Comparison of ENCODE assay signal across 24 mouse cellular contexts in the genomic region with DNA sequence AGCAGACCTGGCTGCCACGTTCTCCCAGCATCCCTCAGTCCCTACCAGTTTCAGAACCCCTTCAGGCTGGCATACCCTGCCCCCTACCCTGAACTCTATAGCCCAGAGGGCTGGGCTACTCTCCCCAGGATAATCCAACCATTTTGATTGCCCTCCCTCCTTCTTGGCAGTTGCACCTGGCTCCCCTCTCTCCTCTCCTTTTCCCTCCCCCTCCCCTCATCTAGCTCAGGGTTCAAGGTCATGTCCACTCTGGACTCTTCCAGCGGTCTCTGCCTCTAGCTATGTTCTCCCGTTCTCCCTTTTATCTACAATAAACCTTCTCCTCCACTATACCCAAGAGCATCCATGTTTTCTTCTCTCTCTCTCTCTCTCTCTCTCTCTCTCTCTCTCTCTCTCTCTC. TPM values are rescaled to one million over a fixed set of nuclear protein-coding genes. Genes with fewer than 3 reads are reported as not detected.
DNase-seq lines count a peak whose midpoint lies in the region; ATAC-seq and TF ChIP-seq lines count a peak whose summit lies in the region.
"Had no signal": no experiment of that assay in that cellular context is flagged by ENCODE, and none has a peak within 500 bp of the region (broad histone marks: within the 10 kb centered on the region; RNA-seq: fewer than 3 reads in every experiment).

No protein-coding gene starts in this region.

- no peaks in the 10 kb centered on the region for H3K9me3 ChIP-seq in hindbrain, embryonic 10.5 days
- no peaks in the 10 kb centered on the region for H3K9me3 ChIP-seq in hindbrain, postnatal 0 days (ENCODE audit: low read length)
- H3K9me3 ChIP-seq in liver, embryonic 13.5 days (replicated peaks): no peaks in the 10 kb centered on the region
- no peaks in the 10 kb centered on the region for H3K9me3 ChIP-seq in liver, embryonic 12.5 days (replicated peaks)
- H3K9me3 ChIP-seq in neural tube, embryonic 15.5 days (replicated peaks): no peaks in the 10 kb centered on the region
- H3K9me3 ChIP-seq: forebrain, embryonic 15.5 days; heart, embryonic 15.5 days; intestine, embryonic 15.5 days; limb, embryonic 12.5 days; megakaryocyte, embryonic 14.5 days had no signal

- ATAC-seq in hindbrain, postnatal 0 days: no peak
- ATAC-seq in liver, embryonic 13.5 days (ENCODE audit: low read depth): no peak
- no peak for ATAC-seq in liver, embryonic 12.5 days
- ATAC-seq in neural tube, embryonic 15.5 days (ENCODE audit: low FRiP score): no peak
- ATAC-seq: forebrain, embryonic 15.5 days; intestine, embryonic 15.5 days; midbrain, embryonic 16.5 days had no signal

- H3K36me3 ChIP-seq in hindbrain, embryonic 10.5 days: no peaks in the 10 kb centered on the region
- H3K36me3 ChIP-seq in hindbrain, postnatal 0 days (ENCODE audit: insufficient read depth, low read length): no peaks in the 10 kb centered on the region
- peaks cover 37% of the 10 kb centered on the region for H3K36me3 ChIP-seq in liver, embryonic 13.5 days
- H3K36me3 ChIP-seq in liver, embryonic 12.5 days: peaks cover 44% of the 10 kb centered on the region
- no peaks in the 10 kb centered on the region for H3K36me3 ChIP-seq in neural tube, embryonic 15.5 days
- H3K36me3 ChIP-seq: forebrain, embryonic 15.5 days; heart, embryonic 15.5 days; intestine, embryonic 15.5 days; limb, embryonic 12.5 days had no signal

- no peak overlapping the region for H3K9ac ChIP-seq in hindbrain, postnatal 0 days (replicated peaks; ENCODE audit: low read length)
- no peak overlapping the region for H3K9ac ChIP-seq in liver, embryonic 13.5 days
- H3K9ac ChIP-seq in liver, embryonic 12.5 days: no peak overlapping the region
- H3K9ac ChIP-seq in neural tube, embryonic 15.5 days (replicated peaks): no peak overlapping the region
- H3K9ac ChIP-seq: forebrain, embryonic 15.5 days; heart, embryonic 15.5 days; hindbrain, embryonic 14.5 days; intestine, embryonic 15.5 days; limb, embryonic 12.5 days had no signal

- intact Hi-C loops in gastrocnemius, adult 2 months (cut with DNase I): no loop called here

- DNase-seq in gastrocnemius, adult 2 months: no peak
- no peak for DNase-seq in gastrocnemius, adult 18-20 months (ENCODE audit: low spot score)
- DNase-seq in hindbrain, embryonic 10.5 days (ENCODE audit: low spot score): no peak
- no peak for DNase-seq in hindbrain, postnatal 0 days (ENCODE audit: low spot score)
- no peak for DNase-seq in liver, embryonic 13.5 days
- DNase-seq: cerebellum, adult 8-10 months; gastrocnemius, postnatal 36 days; layer of hippocampus, adult 9-11 months; lung, adult 2 months; right cerebral cortex, postnatal 14 days; spleen, adult 18-20 months; thymus, postnatal 36 days had no signal

- peaks cover 19% of the 10 kb centered on the region for H3K4me1 ChIP-seq in hindbrain, embryonic 10.5 days (replicated peaks)
- no peaks in the 10 kb centered on the region for H3K4me1 ChIP-seq in hindbrain, postnatal 0 days (ENCODE audit: insufficient read depth, low read length)
- peaks cover 72% of the 10 kb centered on the region for H3K4me1 ChIP-seq in liver, embryonic 13.5 days (replicated peaks)
- H3K4me1 ChIP-seq in liver, embryonic 12.5 days: peaks cover 59% of the 10 kb centered on the region
- peaks cover 4% of the 10 kb centered on the region; the same call in 1 of the 2 replicates for H3K4me1 ChIP-seq in neural tube, embryonic 15.5 days

- no peaks in the 10 kb centered on the region for H3K27me3 ChIP-seq in hindbrain, embryonic 10.5 days (ENCODE audit: insufficient read depth, poor library complexity, severe bottlenecking)
- H3K27me3 ChIP-seq in hindbrain, postnatal 0 days (ENCODE audit: insufficient read depth, low read length): no peaks in the 10 kb centered on the region
- H3K27me3 ChIP-seq in liver, embryonic 13.5 days: no peaks in the 10 kb centered on the region
- H3K27me3 ChIP-seq in liver, embryonic 12.5 days (replicated peaks): no peaks in the 10 kb centered on the region
- no peaks in the 10 kb centered on the region for H3K27me3 ChIP-seq in neural tube, embryonic 15.5 days (replicated peaks)
- H3K27me3 ChIP-seq: CH12.LX; forebrain, embryonic 15.5 days; heart, embryonic 15.5 days; intestine, embryonic 15.5 days; limb, embryonic 12.5 days; megakaryocyte, embryonic 14.5 days had no signal

- H3K4me3 ChIP-seq in gastrocnemius, adult 2 months: no peak overlapping the region; the same call in 1 of the 2 replicates
- H3K4me3 ChIP-seq in hindbrain, embryonic 10.5 days: no peak overlapping the region
- H3K4me3 ChIP-seq in hindbrain, postnatal 0 days (ENCODE audit: low read length): no peak overlapping the region
- H3K4me3 ChIP-seq in liver, embryonic 13.5 days (replicated peaks): no peak overlapping the region
- no peak overlapping the region for H3K4me3 ChIP-seq in liver, embryonic 12.5 days
- H3K4me3 ChIP-seq in neural tube, embryonic 15.5 days (replicated peaks): no peak overlapping the region
- H3K4me3 ChIP-seq: erythroblast, embryonic 14.5 days; forebrain, embryonic 15.5 days; heart, embryonic 15.5 days; intestine, embryonic 15.5 days; limb, embryonic 12.5 days had no signal

- no peak overlapping the region for H3K4me2 ChIP-seq in hindbrain, postnatal 0 days (ENCODE audit: low read depth, low read length)
- no peak overlapping the region for H3K4me2 ChIP-seq in liver, embryonic 13.5 days
- no peak overlapping the region for H3K4me2 ChIP-seq in liver, embryonic 12.5 days
- no peak overlapping the region for H3K4me2 ChIP-seq in neural tube, embryonic 15.5 days
- H3K4me2 ChIP-seq: forebrain, embryonic 15.5 days; heart, embryonic 15.5 days; hindbrain, embryonic 14.5 days; intestine, embryonic 15.5 days; limb, embryonic 12.5 days had no signal

- no peak for TF ChIP-seq CTCF in gastrocnemius, adult 2 months (IDR thresholded peaks at IDR 0.05)
- no peak for TF ChIP-seq CTCF in hindbrain, postnatal 0 days (IDR thresholded peaks at IDR 0.05; ENCODE audit: low read depth)

- peak overlapping the region; percentile 78 for H3K27ac ChIP-seq in gastrocnemius, adult 2 months
- H3K27ac ChIP-seq in hindbrain, embryonic 10.5 days: peak overlapping the region; percentile 1; the same call in 1 of the 2 replicates
- H3K27ac ChIP-seq in hindbrain, postnatal 0 days: no peak overlapping the region
- peak overlapping the region; percentile 68; the same call in 1 of the 2 replicates for H3K27ac ChIP-seq in liver, embryonic 13.5 days
- no peak overlapping the region; the same call in 1 of the 2 replicates for H3K27ac ChIP-seq in liver, embryonic 12.5 days
- H3K27ac ChIP-seq in neural tube, embryonic 15.5 days (replicated peaks): no peak overlapping the region
- H3K27ac ChIP-seq: forebrain, embryonic 15.5 days; hindbrain, embryonic 14.5 days had no signal

- WGBS in hindbrain, embryonic 10.5 days: 53% methylated on average over 3 of the region's 3 CpGs
- WGBS in hindbrain, postnatal 0 days: 58% methylated on average over 3 of the region's 3 CpGs
- WGBS in liver, embryonic 13.5 days (ENCODE audit: insufficient replicate concordance): 63% methylated on average over 3 of the region's 3 CpGs
- WGBS in liver, embryonic 12.5 days (ENCODE audit: insufficient replicate concordance): 61% methylated on average over 3 of the region's 3 CpGs
- WGBS in neural tube, embryonic 15.5 days: 48% methylated on average over 3 of the region's 3 CpGs

RNA-seq across cellular contexts. Expression of a gene that starts 9.1 kb away (rescaled TPM):
- 10 to 100 TPM; 11.8 to 16.9 TPM for total RNA-seq in gastrocnemius, adult 2 months (2021)
- 10 to 100 TPM; 10.0 to 11.0 TPM for total RNA-seq in gastrocnemius, adult 18-20 months (2021)
- 41.2 and 43.6 TPM in 2 replicates for polyA plus RNA-seq in hindbrain, embryonic 10.5 days (2016; fragmentation: Nextera tagmentation; extraction: Ambion mirVana)
- total RNA-seq in hindbrain, postnatal 0 days (2014; rRNA removed): 70.3 and 71.7 TPM in 2 replicates
- polyA plus RNA-seq in hindbrain, postnatal 0 days (2015; fragmentation: Nextera tagmentation; extraction: Ambion mirVana): 53.9 and 56.1 TPM in 2 replicates
- polyA plus RNA-seq in liver, embryonic 13.5 days (2015; fragmentation: Nextera tagmentation; extraction: Ambion mirVana): 66.1 and 76.3 TPM in 2 replicates
- polyA plus RNA-seq in liver, embryonic 12.5 days (2016; fragmentation: Nextera tagmentation; extraction: Ambion mirVana): 87.1 and 88.8 TPM in 2 replicates
- 50.5 and 55.5 TPM in 2 replicates for polyA plus RNA-seq in neural tube, embryonic 15.5 days (2015; fragmentation: Nextera tagmentation; extraction: Ambion mirVana)

RNA-seq across cellular contexts. Expression of a gene that starts 57.3 kb away (rescaled TPM):
- total RNA-seq in gastrocnemius, adult 2 months (2021): not detected
- under 1 TPM in 1 of 2 experiments, not detected in 1; 0.24 TPM for total RNA-seq in gastrocnemius, adult 18-20 months (2021)
- polyA plus RNA-seq in hindbrain, embryonic 10.5 days (2016; fragmentation: Nextera tagmentation; extraction: Ambion mirVana): 0.52 and 0.86 TPM in 2 replicates
- total RNA-seq in hindbrain, postnatal 0 days (2014; rRNA removed): 1.3 TPM in 1 of 2 replicates, not detected in the other
- 0.48 and 0.66 TPM in 2 replicates for polyA plus RNA-seq in hindbrain, postnatal 0 days (2015; fragmentation: Nextera tagmentation; extraction: Ambion mirVana)
- polyA plus RNA-seq in liver, embryonic 13.5 days (2015; fragmentation: Nextera tagmentation; extraction: Ambion mirVana): 0.10 and 0.21 TPM in 2 replicates
- 0.38 and 0.66 TPM in 2 replicates for polyA plus RNA-seq in liver, embryonic 12.5 days (2016; fragmentation: Nextera tagmentation; extraction: Ambion mirVana)
- 0.59 and 0.74 TPM in 2 replicates for polyA plus RNA-seq in neural tube, embryonic 15.5 days (2015; fragmentation: Nextera tagmentation; extraction: Ambion mirVana)
- polyA plus RNA-seq: embryonic facial prominence, embryonic 11.5 days had no signal

RNA-seq across cellular contexts. Expression of a gene that starts 58.2 kb away (rescaled TPM):
- 1,000 to 10,000 TPM; 1,479 to 2,293 TPM for total RNA-seq in gastrocnemius, adult 2 months (2021)
- 1,000 to 10,000 TPM; 1,764 to 2,031 TPM for total RNA-seq in gastrocnemius, adult 18-20 months (2021)
- polyA plus RNA-seq in hindbrain, embryonic 10.5 days (2016; fragmentation: Nextera tagmentation; extraction: Ambion mirVana): 928 and 1,134 TPM in 2 replicates
- total RNA-seq in hindbrain, postnatal 0 days (2014; rRNA removed): 911 and 1,042 TPM in 2 replicates
- polyA plus RNA-seq in hindbrain, postnatal 0 days (2015; fragmentation: Nextera tagmentation; extraction: Ambion mirVana): 1,155 and 1,219 TPM in 2 replicates
- 517 and 564 TPM in 2 replicates for polyA plus RNA-seq in liver, embryonic 13.5 days (2015; fragmentation: Nextera tagmentation; extraction: Ambion mirVana)
- 657 and 673 TPM in 2 replicates for polyA plus RNA-seq in liver, embryonic 12.5 days (2016; fragmentation: Nextera tagmentation; extraction: Ambion mirVana)
- polyA plus RNA-seq in neural tube, embryonic 15.5 days (2015; fragmentation: Nextera tagmentation; extraction: Ambion mirVana): 1,353 and 1,380 TPM in 2 replicates

Comparison
In these comparisons a context has a peak if more than half of its experiments do, and no peak if none do; other contexts are left out.
1. H3K27ac ChIP-seq: peak in gastrocnemius, adult 2 months (single experiment), hindbrain, embryonic 10.5 days (single experiment) and liver, embryonic 13.5 days (single experiment); none in hindbrain, postnatal 0 days (single experiment), liver, embryonic 12.5 days (single experiment) and neural tube, embryonic 15.5 days (single experiment).